Mouse (Mus musculus) bone marrow, adult 2 months (tissue): ENCODE measurements around the gene Astn1.

Source experiments
- CTCF ChIP-seq: fragments of 200-500 bp; IDR thresholded peaks from 2 replicates; pipeline ENCODE4 v1.5.1; 2011; ENCODE audit warnings: low read length, control low read depth; ENCODE audit not compliant: control insufficient read depth, insufficient read depth
- POLR2A ChIP-seq: fragments of 200-500 bp; IDR thresholded peaks from 2 replicates; pipeline ENCODE4 v1.6.1; 2011; ENCODE audit warnings: low read depth, mild to moderate bottlenecking, control low read depth, low read length, borderline replicate concordance; ENCODE audit not compliant: control insufficient read depth

DNA sequence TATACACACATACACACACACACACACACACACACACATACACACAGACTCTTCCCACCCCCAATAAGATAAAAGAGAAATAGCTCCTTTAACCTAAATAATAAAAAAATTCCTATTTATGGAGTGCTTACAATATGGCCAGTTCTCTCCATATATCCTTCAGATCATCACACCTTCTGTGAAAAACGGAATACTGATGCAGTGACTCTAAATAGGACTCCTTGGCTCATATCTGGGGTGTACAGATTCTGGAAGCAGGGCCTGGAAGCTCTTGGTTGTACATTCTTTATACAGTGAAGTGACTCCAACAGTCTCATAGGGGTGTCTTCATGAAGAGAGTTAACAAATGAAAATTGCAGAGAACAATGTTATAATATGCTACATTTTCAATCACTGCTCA is 60.7 kb downstream of the Astn1 start:
- no peak for TF ChIP-seq CTCF
- no peak for TF ChIP-seq POLR2A
